Mouse (Mus musculus): ENCODE measurements around the gene Nkrf. TPM values are rescaled to one million over a fixed set of nuclear protein-coding genes. Genes with fewer than 3 reads are reported as not detected.

Gene Nkrf
- 2.7 and 4.3 TPM in 2 replicates for polyA plus RNA-seq (2014; fragmentation: Nextera tagmentation; extraction: Ambion mirVana)

DNA sequence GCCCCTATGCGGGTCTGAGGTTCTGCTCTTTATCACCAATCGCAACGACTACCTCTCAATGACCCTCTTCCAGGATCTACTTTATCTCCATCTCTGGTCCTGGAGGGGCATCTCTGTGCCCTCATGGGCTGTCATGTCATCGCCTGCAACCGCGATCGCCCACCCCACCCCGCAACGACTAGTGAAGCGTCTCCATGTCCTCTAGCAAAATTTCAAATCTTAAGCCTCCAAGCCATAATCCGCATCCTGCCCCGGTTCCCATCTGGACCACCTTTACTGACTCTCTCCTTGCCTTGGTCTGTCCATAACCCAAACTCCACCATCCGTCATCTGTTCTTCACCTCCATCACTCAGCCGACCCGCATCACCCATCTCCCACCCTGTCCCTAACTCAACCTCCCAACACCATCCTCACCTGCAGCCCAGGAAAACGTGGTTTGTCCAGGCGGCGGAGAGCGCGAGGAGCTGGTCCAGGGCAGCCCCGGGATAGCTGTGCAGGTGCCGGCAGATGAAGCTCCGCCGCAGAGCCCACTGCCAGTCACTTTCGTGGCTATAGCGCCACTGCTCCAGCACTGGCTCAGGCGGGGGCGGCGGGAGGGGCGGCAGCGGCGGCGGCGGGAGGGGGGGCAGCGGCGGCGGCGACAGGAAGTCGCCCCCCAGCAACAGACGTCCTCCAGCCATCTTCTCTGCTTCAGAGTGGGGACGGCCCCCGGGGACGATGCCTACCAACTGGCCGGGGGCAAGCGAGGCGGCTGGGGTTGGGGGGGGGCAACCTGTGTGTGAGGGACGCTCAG lies at the start of gene Nkrf:
TSS of gene Nkrf (minus strand) at position 579 of the 794 bp plus-strand sequence.
- H3K9me3 ChIP-seq (ENCODE audit: control insufficient read depth, low read length), result no peaks in the 10 kb centered on the region
- peak within 1 kb of the TSS; percentile 64 for H3K27ac ChIP-seq (ENCODE audit: low read depth, low read length)
- 13% methylated on average over 34 of the region's 47 CpGs for WGBS
- peak within 1 kb of the TSS; percentile 63 for H3K4me3 ChIP-seq (ENCODE audit: low read depth, low read length)
- peak within 1 kb of the TSS; percentile 72 for H3K9ac ChIP-seq (ENCODE audit: low read depth, low read length)
- DNase-seq (ENCODE audit: low spot score), result peak; percentile 47
- H3K4me1 ChIP-seq (replicated peaks; ENCODE audit: control insufficient read depth, insufficient read depth, low read length), result no peaks in the 10 kb centered on the region
- H3K36me3 ChIP-seq (ENCODE audit: control insufficient read depth, insufficient read depth, low read length), result no peaks in the 10 kb centered on the region
- peak within 1 kb of the TSS; percentile 73 for H3K4me2 ChIP-seq
- H3K27me3 ChIP-seq (replicated peaks; ENCODE audit: control insufficient read depth, insufficient read depth, low read length), result no peaks in the 10 kb centered on the region
- ATAC-seq (replicated peaks; ENCODE audit: low FRiP score), result peak; percentile 72

DNA sequence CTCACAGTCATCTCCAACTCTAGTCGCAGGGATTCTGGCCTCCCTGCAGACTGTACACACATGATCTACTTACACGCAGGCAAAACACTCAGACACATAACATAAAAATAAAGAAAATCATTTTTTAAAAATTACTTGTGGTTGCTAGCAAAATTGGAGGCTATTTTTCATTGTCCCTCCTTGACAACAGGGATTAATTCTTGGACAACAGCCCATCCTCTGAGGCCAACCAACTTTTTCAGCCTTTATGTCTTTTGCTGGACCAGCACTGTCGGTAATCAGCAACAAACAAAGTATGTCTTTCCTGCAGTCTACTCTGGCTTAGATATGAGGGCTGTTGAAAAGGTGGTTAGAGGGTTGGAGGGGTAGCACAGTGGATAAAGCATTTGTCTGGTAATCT lies 38.4 kb upstream of the Nkrf start:
- 85% methylated on average over 3 of the region's 3 CpGs for whole genome bisulfite sequencing
- ATAC-seq (replicated peaks; ENCODE audit: low FRiP score), result no peak
- DNase-seq (ENCODE audit: low spot score), result no peak

DNA sequence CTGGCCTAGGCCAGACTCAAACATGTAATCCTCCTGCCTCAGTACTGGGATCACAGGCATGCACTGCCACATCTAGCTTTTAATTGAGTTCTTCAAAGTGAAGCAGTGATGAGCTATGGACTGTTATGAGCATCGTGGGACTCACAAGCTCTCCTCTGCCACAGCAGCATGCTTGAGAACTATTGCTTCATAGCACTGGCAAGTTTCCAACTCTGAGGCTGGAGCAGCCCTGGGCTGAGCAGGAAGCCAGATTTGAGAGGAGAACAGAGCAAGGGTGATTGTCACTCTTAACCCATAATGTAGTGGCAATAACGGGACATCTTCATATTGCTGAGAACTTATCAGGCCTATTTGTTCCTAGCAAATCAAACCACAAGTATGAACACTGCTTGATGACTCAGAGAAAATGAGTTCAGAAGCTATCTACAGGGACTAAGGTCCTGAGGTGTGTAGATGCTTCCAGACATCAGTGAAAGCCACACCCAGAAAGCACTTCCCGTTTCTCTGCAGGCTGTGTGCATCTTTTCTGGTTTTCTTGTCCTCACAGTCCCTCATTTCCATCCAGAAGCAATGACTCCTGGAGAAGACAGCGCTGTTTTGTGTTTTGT lies 37.2 kb upstream of the Nkrf start:
- Histone ChIP-seq H3K9me3 (ENCODE audit: control insufficient read depth, low read length) (no peaks in the 10 kb centered on the region), H3K4me1 (replicated peaks; ENCODE audit: control insufficient read depth, insufficient read depth, low read length) (no peaks in the 10 kb centered on the region), H3K27me3 (replicated peaks; ENCODE audit: control insufficient read depth, insufficient read depth, low read length) (no peaks in the 10 kb centered on the region), H3K36me3 (ENCODE audit: control insufficient read depth, insufficient read depth, low read length) (no peaks in the 10 kb centered on the region), H3K4me3 (ENCODE audit: low read depth, low read length) (no peak overlapping the region), H3K9ac (ENCODE audit: low read depth, low read length) (no peak overlapping the region), H3K4me2 (no peak overlapping the region), H3K27ac (ENCODE audit: low read depth, low read length) (no peak overlapping the region)
- WGBS, result 77% methylated on average over 4 of the region's 4 CpGs
- no peak for DNase-seq (ENCODE audit: low spot score)
- no peak for ATAC-seq (replicated peaks; ENCODE audit: low FRiP score)

More for the DNA sequence above, 38.4 kb upstream of the Nkrf start:
- no peaks in the 10 kb centered on the region for H3K9me3 ChIP-seq (ENCODE audit: control insufficient read depth, low read length)
- H3K4me3 ChIP-seq (ENCODE audit: low read depth, low read length), result no peak overlapping the region
- no peak overlapping the region for H3K4me2 ChIP-seq
- H3K9ac ChIP-seq (ENCODE audit: low read depth, low read length), result no peak overlapping the region
- no peak overlapping the region for H3K27ac ChIP-seq (ENCODE audit: low read depth, low read length)
- no peaks in the 10 kb centered on the region for H3K4me1 ChIP-seq (replicated peaks; ENCODE audit: control insufficient read depth, insufficient read depth, low read length)
- H3K27me3 ChIP-seq (replicated peaks; ENCODE audit: control insufficient read depth, insufficient read depth, low read length), result no peaks in the 10 kb centered on the region
- no peaks in the 10 kb centered on the region for H3K36me3 ChIP-seq (ENCODE audit: control insufficient read depth, insufficient read depth, low read length)

DNA sequence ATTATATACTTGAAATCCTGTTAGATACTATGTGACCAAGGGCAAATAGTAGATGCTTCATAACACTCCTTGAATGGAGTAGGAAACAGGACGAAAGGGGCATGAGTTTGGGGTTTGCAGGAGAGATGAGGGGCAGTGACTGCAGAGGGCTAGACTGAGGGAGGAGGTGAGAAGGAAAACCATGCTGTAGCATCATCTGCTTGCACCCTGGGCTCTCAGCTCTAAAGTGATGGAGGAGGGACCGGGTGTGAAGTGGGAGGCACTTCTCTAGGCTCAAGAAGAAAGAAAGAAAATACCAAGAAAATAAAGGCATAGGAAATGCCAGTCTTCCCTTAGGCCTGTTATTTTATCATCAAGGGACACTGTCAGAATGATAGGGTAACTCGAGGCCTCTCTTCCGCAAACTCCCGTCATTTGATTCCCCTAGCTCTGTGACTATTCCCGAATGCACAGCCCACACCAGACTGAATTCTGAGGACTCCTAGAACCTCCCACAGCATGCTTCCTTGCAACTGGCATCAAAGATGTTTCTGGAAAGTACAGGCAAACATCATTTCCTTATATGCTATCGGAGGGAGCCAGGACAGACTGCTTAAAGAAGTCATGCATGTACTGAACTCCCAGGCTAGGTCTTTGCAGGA lies 32.7 kb upstream of the Nkrf start:
- Histone ChIP-seq H3K36me3 (ENCODE audit: control insufficient read depth, insufficient read depth, low read length) (no peaks in the 10 kb centered on the region), H3K27ac (ENCODE audit: low read depth, low read length) (no peak overlapping the region)
- ATAC-seq (replicated peaks; ENCODE audit: low FRiP score), result no peak

DNA sequence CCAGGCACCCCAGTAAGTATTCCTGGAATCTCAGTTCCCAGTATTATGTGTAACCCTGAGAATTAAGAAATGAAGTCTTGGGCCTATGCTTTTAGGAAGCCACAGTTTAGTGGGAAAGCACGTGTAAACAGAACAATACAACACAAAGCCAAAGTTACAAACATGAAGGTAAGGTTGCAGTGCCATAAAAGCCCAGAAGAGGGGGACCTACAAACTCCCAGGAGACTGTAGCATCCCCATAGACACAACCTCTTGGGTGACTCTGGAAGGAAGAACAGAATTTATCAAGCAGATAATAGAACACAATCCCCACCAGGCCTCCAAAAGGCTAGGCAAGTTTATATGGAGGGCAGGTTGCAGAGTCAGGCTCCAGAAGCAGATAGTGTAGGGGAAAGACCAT lies 27.9 kb upstream of the Nkrf start:
- 41% methylated on average over 1 of the region's 1 CpGs for WGBS
- Histone ChIP-seq H3K27ac (ENCODE audit: low read depth, low read length) (no peak overlapping the region), H3K9me3 (ENCODE audit: control insufficient read depth, low read length) (no peaks in the 10 kb centered on the region), H3K36me3 (ENCODE audit: control insufficient read depth, insufficient read depth, low read length) (no peaks in the 10 kb centered on the region), H3K4me1 (replicated peaks; ENCODE audit: control insufficient read depth, insufficient read depth, low read length) (no peaks in the 10 kb centered on the region), H3K4me2 (no peak overlapping the region), H3K4me3 (ENCODE audit: low read depth, low read length) (no peak overlapping the region), H3K27me3 (replicated peaks; ENCODE audit: control insufficient read depth, insufficient read depth, low read length) (no peaks in the 10 kb centered on the region), H3K9ac (ENCODE audit: low read depth, low read length) (no peak overlapping the region)
- ATAC-seq (replicated peaks; ENCODE audit: low FRiP score), result no peak
- no peak for DNase-seq (ENCODE audit: low spot score)

More for the DNA sequence above, 32.7 kb upstream of the Nkrf start:
- 71% methylated on average over 7 of the region's 7 CpGs for WGBS
- no peaks in the 10 kb centered on the region for H3K9me3 ChIP-seq (ENCODE audit: control insufficient read depth, low read length)
- no peak overlapping the region for H3K4me3 ChIP-seq (ENCODE audit: low read depth, low read length)
- no peaks in the 10 kb centered on the region for H3K4me1 ChIP-seq (replicated peaks; ENCODE audit: control insufficient read depth, insufficient read depth, low read length)
- no peak overlapping the region for H3K9ac ChIP-seq (ENCODE audit: low read depth, low read length)
- no peaks in the 10 kb centered on the region for H3K27me3 ChIP-seq (replicated peaks; ENCODE audit: control insufficient read depth, insufficient read depth, low read length)
- no peak for DNase-seq (ENCODE audit: low spot score)
- H3K4me2 ChIP-seq, result no peak overlapping the region

DNA sequence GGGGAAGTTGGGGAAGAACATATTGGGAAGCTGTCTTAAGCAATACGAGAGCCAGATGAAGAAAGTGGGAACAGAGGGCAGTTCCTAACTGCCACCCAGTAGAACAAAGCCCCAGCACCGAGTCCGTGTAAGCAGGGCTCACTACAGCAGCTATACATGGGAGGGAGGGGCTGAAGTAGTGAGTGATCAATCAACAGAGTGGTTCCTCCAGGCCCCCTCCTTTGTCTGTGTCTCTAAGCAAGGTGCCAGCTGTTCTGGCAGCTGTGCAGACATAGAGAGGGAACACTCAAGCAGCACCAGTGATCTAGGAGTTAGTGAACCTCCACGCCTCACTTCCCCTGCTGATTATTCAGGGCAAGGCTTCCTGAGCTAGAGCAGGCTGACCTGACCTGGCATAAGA lies 27.0 kb upstream of the Nkrf start:
- DNase-seq (ENCODE audit: low spot score) (no peak), ATAC-seq (replicated peaks; ENCODE audit: low FRiP score) (no peak)
- no peak overlapping the region for H3K4me3 ChIP-seq (ENCODE audit: low read depth, low read length)
- no peaks in the 10 kb centered on the region for H3K36me3 ChIP-seq (ENCODE audit: control insufficient read depth, insufficient read depth, low read length)
- no peak overlapping the region for H3K4me2 ChIP-seq
- H3K4me1 ChIP-seq (replicated peaks; ENCODE audit: control insufficient read depth, insufficient read depth, low read length), result no peaks in the 10 kb centered on the region
- H3K27ac ChIP-seq (ENCODE audit: low read depth, low read length), result no peak overlapping the region
- no peak overlapping the region for H3K9ac ChIP-seq (ENCODE audit: low read depth, low read length)
- no peaks in the 10 kb centered on the region for H3K27me3 ChIP-seq (replicated peaks; ENCODE audit: control insufficient read depth, insufficient read depth, low read length)
- no peaks in the 10 kb centered on the region for H3K9me3 ChIP-seq (ENCODE audit: control insufficient read depth, low read length)
- WGBS, result 60% methylated on average over 4 of the region's 4 CpGs

DNA sequence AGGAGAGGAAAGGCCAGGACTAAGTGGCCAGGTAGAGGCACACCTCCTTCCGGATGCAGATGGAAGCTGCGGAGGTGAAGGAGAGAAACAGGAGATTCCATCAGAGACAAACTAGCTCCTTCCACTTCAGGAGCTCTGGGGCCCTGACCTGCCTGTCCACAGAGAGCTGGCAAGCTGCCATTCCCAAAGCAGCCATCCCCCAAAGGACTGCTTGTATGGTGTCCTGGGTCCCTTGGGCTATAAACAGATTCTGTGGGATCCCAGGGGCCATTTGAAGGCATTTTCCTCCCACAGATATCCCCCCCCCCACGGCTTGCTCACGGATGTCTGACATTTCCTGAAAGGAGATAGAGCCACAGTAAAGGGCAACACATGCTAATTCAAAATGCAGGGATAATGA lies 26.1 kb upstream of the Nkrf start:
- Histone ChIP-seq H3K9ac (ENCODE audit: low read depth, low read length) (no peak overlapping the region), H3K27me3 (replicated peaks; ENCODE audit: control insufficient read depth, insufficient read depth, low read length) (no peaks in the 10 kb centered on the region), H3K4me1 (replicated peaks; ENCODE audit: control insufficient read depth, insufficient read depth, low read length) (no peaks in the 10 kb centered on the region), H3K27ac (ENCODE audit: low read depth, low read length) (no peak overlapping the region), H3K4me2 (no peak overlapping the region), H3K9me3 (ENCODE audit: control insufficient read depth, low read length) (no peaks in the 10 kb centered on the region), H3K4me3 (ENCODE audit: low read depth, low read length) (no peak overlapping the region), H3K36me3 (ENCODE audit: control insufficient read depth, insufficient read depth, low read length) (no peaks in the 10 kb centered on the region)
- 75% methylated on average over 4 of the region's 4 CpGs for WGBS
- no peak for ATAC-seq (replicated peaks; ENCODE audit: low FRiP score)
- DNase-seq (ENCODE audit: low spot score), result no peak

DNA sequence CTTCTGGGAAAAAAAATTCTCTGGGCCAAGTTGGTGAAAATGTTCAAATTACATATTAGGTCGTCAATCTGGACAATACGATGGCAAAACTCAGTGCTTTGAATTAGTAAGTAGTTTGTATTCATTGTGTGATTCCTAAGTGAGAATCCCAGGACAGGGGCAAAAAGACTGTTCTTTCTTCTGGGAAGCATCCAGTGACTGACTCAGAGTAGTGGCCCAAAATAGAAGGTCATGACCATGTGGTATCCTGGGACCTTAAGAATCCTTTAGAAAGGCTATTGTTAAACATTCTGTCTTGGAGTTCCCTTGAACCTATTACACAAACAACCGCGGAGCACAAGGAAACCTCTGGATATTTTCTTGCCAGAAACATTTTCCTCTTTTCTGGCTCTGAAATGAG lies 18.6 kb upstream of the Nkrf start:
- 88% methylated on average over 4 of the region's 4 CpGs for WGBS
- Histone ChIP-seq H3K36me3 (ENCODE audit: control insufficient read depth, insufficient read depth, low read length) (no peaks in the 10 kb centered on the region), H3K4me2 (no peak overlapping the region), H3K27me3 (replicated peaks; ENCODE audit: control insufficient read depth, insufficient read depth, low read length) (no peaks in the 10 kb centered on the region), H3K9me3 (ENCODE audit: control insufficient read depth, low read length) (no peaks in the 10 kb centered on the region), H3K9ac (ENCODE audit: low read depth, low read length) (no peak overlapping the region), H3K27ac (ENCODE audit: low read depth, low read length) (no peak overlapping the region), H3K4me1 (replicated peaks; ENCODE audit: control insufficient read depth, insufficient read depth, low read length) (no peaks in the 10 kb centered on the region), H3K4me3 (ENCODE audit: low read depth, low read length) (no peak overlapping the region)
- ATAC-seq (replicated peaks; ENCODE audit: low FRiP score) (no peak), DNase-seq (ENCODE audit: low spot score) (no peak)
